In genomic region chr6:8512416-8512815, GRCm38 (mm10) we compare ENCODE assay signal across 7 mouse cellular contexts. TPM values are rescaled to one million over a fixed set of nuclear protein-coding genes. Genes with fewer than 3 reads are reported as not detected.
DNase-seq lines count a peak whose midpoint lies in the region; ATAC-seq and TF ChIP-seq lines count a peak whose summit lies in the region.

No protein-coding gene starts in this region.

- 0 out of 2 replicates have a peak overlapping the region, but pooled peaks have one; percentile 16 for H3K9ac ChIP-seq in lung, embryonic 14.5 days
- H3K9ac ChIP-seq in embryonic facial prominence, embryonic 14.5 days (ENCODE audit: low read depth, low read length) = peak overlapping the region; percentile 95; the same call in 1 of the 2 replicates
- H3K9ac ChIP-seq in intestine, embryonic 16.5 days (ENCODE audit: low read depth, low read length) = 0 out of 2 replicates have a peak overlapping the region, but pooled peaks have one; percentile 14

- peak overlapping the region; percentile 92 for H3K4me3 ChIP-seq in lung, embryonic 14.5 days (ENCODE audit: low read depth, low read length)
- H3K4me3 ChIP-seq in embryonic facial prominence, embryonic 14.5 days (ENCODE audit: low read depth, low read length) = peak overlapping the region; percentile 88
- H3K4me3 ChIP-seq in intestine, embryonic 16.5 days (ENCODE audit: low read length) = peak overlapping the region; percentile 30
- H3K4me3 ChIP-seq in small intestine, adult 2 months (ENCODE audit: low read depth, low read length) = peak overlapping the region; percentile 43; the same call in 1 of the 2 replicates

- no peak for TF ChIP-seq POLR2A in small intestine, adult 2 months (IDR thresholded peaks at IDR 0.05; ENCODE audit: low read depth, low read length)

- H3K4me2 ChIP-seq in lung, embryonic 14.5 days = peak overlapping the region; percentile 73
- H3K4me2 ChIP-seq in embryonic facial prominence, embryonic 14.5 days (ENCODE audit: low read depth, low read length) = peak overlapping the region; percentile 63
- peak overlapping the region; percentile 59 for H3K4me2 ChIP-seq in intestine, embryonic 16.5 days (ENCODE audit: low read depth, low read length)

- DNase-seq in lung, embryonic 14.5 days = peak; percentile 42
- DNase-seq in lung, postnatal 4 days = no peak
- peak; percentile 56 for DNase-seq in embryonic facial prominence, embryonic 14.5 days (ENCODE audit: low spot score)
- DNase-seq in left cerebral cortex, adult 9 months (ENCODE audit: low spot score in 2 of 2) = no peak
- no peak for DNase-seq in layer of hippocampus, postnatal 36 days

- no peak for ATAC-seq in lung, embryonic 14.5 days (ENCODE audit: insufficient read depth)
- no peak for ATAC-seq in embryonic facial prominence, embryonic 14.5 days (ENCODE audit: low read depth)
- no peak for ATAC-seq in intestine, embryonic 16.5 days

- WGBS in lung, embryonic 14.5 days = 24% methylated on average over 8 of the region's 8 CpGs
- WGBS in embryonic facial prominence, embryonic 14.5 days = 22% methylated on average over 8 of the region's 8 CpGs
- WGBS in intestine, embryonic 16.5 days = 35% methylated on average over 8 of the region's 8 CpGs
- 26% methylated on average over 8 of the region's 8 CpGs for WGBS in small intestine, adult 2 months

- H3K4me1 ChIP-seq in lung, embryonic 14.5 days (ENCODE audit: insufficient read depth) = 0 out of 2 replicates have a peak, but pooled peaks cover 7% of the 10 kb centered on the region
- peaks cover 17% of the 10 kb centered on the region for H3K4me1 ChIP-seq in embryonic facial prominence, embryonic 14.5 days (ENCODE audit: control insufficient read depth, insufficient read depth, low read length)
- peaks cover 15% of the 10 kb centered on the region; the same call in 1 of the 2 replicates for H3K4me1 ChIP-seq in intestine, embryonic 16.5 days (ENCODE audit: control insufficient read depth, insufficient read depth, low read length)
- peaks cover 2% of the 10 kb centered on the region; the same call in 1 of the 2 replicates for H3K4me1 ChIP-seq in small intestine, adult 2 months (ENCODE audit: control insufficient read depth, insufficient read depth, insufficient read length, low read length)

- H3K27me3 ChIP-seq in lung, embryonic 14.5 days (ENCODE audit: insufficient read depth, low read length) = no peaks in the 10 kb centered on the region
- no peaks in the 10 kb centered on the region for H3K27me3 ChIP-seq in embryonic facial prominence, embryonic 14.5 days (replicated peaks; ENCODE audit: control insufficient read depth, insufficient read depth, low read length)
- H3K27me3 ChIP-seq in intestine, embryonic 16.5 days (replicated peaks; ENCODE audit: control insufficient read depth, insufficient read depth, low read length) = no peaks in the 10 kb centered on the region
- no peaks in the 10 kb centered on the region for H3K27me3 ChIP-seq in small intestine, adult 2 months (ENCODE audit: control insufficient read depth, insufficient read depth, low read length)

- no peaks in the 10 kb centered on the region for H3K9me3 ChIP-seq in lung, embryonic 14.5 days (ENCODE audit: low read depth, low read length)
- H3K9me3 ChIP-seq in embryonic facial prominence, embryonic 14.5 days (ENCODE audit: control insufficient read depth, low read length) = no peaks in the 10 kb centered on the region
- no peaks in the 10 kb centered on the region for H3K9me3 ChIP-seq in intestine, embryonic 16.5 days (ENCODE audit: control insufficient read depth, low read length)

- no peak overlapping the region for H3K27ac ChIP-seq in lung, embryonic 14.5 days (ENCODE audit: low read depth)
- H3K27ac ChIP-seq in embryonic facial prominence, embryonic 14.5 days (replicated peaks; ENCODE audit: low read depth, low read length) = no peak overlapping the region
- H3K27ac ChIP-seq in intestine, embryonic 16.5 days (ENCODE audit: low read length) = no peak overlapping the region
- no peak overlapping the region for H3K27ac ChIP-seq in small intestine, adult 2 months (ENCODE audit: insufficient read depth, low read depth, low read length)

- no peaks in the 10 kb centered on the region for H3K36me3 ChIP-seq in lung, embryonic 14.5 days (ENCODE audit: insufficient read depth)
- no peaks in the 10 kb centered on the region for H3K36me3 ChIP-seq in embryonic facial prominence, embryonic 14.5 days (ENCODE audit: control insufficient read depth, insufficient read depth, low read length)
- H3K36me3 ChIP-seq in intestine, embryonic 16.5 days (ENCODE audit: control insufficient read depth, insufficient read depth, low read length) = no peaks in the 10 kb centered on the region
- H3K36me3 ChIP-seq in small intestine, adult 2 months (ENCODE audit: control insufficient read depth, insufficient read depth, low read length) = no peaks in the 10 kb centered on the region

- TF ChIP-seq CTCF in lung, embryonic 14.5 days (IDR thresholded peaks at IDR 0.05; ENCODE audit: low read depth) = no peak
- no peak for TF ChIP-seq CTCF in small intestine, adult 2 months (IDR thresholded peaks at IDR 0.05; ENCODE audit: extremely low read depth, insufficient read length, insufficient replicate concordance, low read depth, low read length)

RNA-seq across cellular contexts. Expression of gene Glcci1, which starts 3.0 kb away (rescaled TPM):
- polyA plus RNA-seq in lung, embryonic 14.5 days (2014; fragmentation: Nextera tagmentation; extraction: Ambion mirVana) = 19.2 and 19.4 TPM in 2 replicates
- 8.7 and 9.0 TPM in 2 replicates for polyA plus RNA-seq in embryonic facial prominence, embryonic 14.5 days (2014; fragmentation: Nextera tagmentation; extraction: Ambion mirVana)
- 1.9 and 2.3 TPM in 2 replicates for polyA plus RNA-seq in intestine, embryonic 16.5 days (2015; fragmentation: Nextera tagmentation; extraction: Ambion mirVana)
- polyA plus RNA-seq in small intestine, adult 2 months (2012; rRNA removed) = 3.2 and 3.5 TPM in 2 replicates
- 10 to 100 TPM; 77.4 to 85.2 TPM for total RNA-seq in layer of hippocampus, postnatal 36 days (2021)

Comparison
In these comparisons a context has a peak if more than half of its experiments do, and no peak if none do; other contexts are left out.
1. DNase-seq: peak in lung, embryonic 14.5 days (single experiment) and embryonic facial prominence, embryonic 14.5 days (single experiment); none in lung, postnatal 4 days (0 of 2), left cerebral cortex, adult 9 months (0 of 2) and layer of hippocampus, postnatal 36 days (0 of 2).
2. H3K4me3 ChIP-seq: peak in every context shown above with its lines; median percentile 92 in lung, embryonic 14.5 days; 88 in embryonic facial prominence, embryonic 14.5 days; 43 in small intestine, adult 2 months; 30 in intestine, embryonic 16.5 days.
3. H3K9ac ChIP-seq: peak in every context shown above with its lines; median percentile 95 in embryonic facial prominence, embryonic 14.5 days; 16 in lung, embryonic 14.5 days; 14 in intestine, embryonic 16.5 days.
4. Peak in every context shown above with its lines, with median percentiles within 50 percentile points of each other: H3K4me2 ChIP-seq.